Mouse (Mus musculus) kidney, postnatal 36 days (tissue): Measurements from ENCODE around the gene Tex36.
A peak's percentile ranks its signal among the peaks of the same experiment; 100 is the strongest.

Source experiments
- DNase-seq, 2 experiments: peaks; one replicate each; pipeline ENCODE4 v3.0.0; 2021 to 2022; ENCODE audit warnings: mixed read lengths in 2 of 2

The Tex36 gene

DNA sequence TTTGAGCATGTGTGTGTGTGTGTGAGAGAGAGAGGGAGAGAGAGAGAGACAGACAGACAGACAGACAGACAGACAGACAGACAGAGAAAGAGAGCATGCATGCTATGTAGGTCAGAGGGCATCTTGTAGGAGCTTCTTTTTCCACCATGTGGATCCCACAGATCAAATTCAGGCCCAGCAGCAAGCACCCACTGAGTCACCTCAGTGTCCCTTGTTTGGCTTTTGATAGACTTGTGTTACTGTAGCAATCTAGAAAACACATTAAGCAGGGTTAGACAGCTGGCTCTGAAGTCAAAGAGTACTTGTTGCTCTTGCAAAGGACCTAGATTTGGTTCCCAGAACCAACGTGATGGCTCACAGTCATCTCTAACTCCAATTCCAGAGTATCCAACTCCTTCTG is 10.2 kb downstream of the Tex36 start:
- DNase-seq = no peak

DNA sequence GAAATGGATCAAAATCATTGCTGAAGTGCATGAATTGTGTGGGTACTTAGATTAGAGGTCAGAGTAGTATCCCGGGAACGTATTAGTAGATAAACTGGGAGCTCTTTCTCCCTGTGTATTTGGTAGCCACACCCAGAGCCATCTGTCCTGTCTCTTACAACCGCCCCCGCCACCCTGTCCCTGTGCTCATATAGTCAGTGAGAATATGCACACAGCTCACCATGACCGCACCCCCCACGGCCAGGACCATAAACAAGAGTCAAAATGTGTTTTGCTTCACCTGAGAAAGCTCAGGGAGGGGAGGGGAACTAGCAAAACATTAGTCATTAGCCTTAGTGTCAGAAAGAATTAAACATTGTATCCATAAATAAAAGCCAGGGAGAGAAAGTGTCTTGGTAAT is 18.7 kb downstream of the Tex36 start:
- no peak for DNase-seq

DNA sequence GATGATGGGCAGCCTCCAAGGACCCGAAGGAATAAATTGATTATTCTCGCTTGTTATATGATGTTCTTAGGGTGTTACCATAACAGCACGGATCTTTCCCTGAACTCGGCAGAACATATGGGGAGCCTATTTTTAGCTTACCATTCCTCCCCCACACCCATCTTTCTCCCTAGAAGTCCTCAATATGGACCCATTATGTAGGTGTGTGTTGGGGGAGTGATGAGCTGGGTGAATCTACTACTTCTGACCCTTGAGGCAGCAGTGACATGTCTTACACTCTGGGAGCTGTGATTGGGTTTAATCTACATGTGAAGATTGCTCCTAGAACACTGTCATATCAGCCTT is 21.7 kb downstream of the Tex36 start:
- DNase-seq = no peak

DNA sequence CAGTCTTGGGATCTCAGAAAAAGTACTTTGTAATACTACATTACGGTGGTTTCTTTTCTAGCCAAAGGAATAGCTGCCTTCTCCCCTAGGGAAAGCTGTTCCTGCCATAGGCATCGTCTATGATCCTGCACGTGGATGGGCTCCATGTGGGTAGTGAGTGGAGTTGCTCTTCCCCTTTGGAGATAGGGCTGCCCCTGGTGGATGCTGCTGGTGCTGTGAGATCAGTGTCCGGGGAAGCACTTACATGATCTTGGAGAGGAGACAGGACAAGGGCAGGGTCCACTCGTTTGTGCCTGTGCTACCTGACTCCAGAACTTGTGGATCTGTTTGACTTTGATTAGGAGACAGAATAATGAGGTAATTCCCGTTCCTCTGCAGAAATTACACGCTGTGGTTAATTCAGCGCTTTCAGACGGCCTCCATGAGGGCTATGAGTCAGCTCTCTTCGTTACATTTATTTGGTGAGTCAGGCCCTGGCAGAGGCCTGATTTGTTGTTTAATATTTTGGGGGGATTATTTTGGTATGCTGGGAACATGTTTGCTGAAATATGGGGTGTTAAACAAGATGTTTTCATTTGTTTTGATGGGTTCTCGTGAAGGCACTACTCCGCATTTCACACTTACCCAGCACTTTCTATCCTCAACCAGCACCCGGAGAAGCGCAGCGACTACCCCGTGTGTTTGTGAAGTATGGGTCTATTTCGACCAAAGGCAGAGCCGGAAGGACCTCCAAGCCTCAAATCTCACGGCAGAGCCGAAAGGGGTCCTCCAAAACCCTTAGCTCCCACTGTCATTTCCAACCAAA is 22.3 kb downstream of the Tex36 start:
- DNase-seq = no peak

DNA sequence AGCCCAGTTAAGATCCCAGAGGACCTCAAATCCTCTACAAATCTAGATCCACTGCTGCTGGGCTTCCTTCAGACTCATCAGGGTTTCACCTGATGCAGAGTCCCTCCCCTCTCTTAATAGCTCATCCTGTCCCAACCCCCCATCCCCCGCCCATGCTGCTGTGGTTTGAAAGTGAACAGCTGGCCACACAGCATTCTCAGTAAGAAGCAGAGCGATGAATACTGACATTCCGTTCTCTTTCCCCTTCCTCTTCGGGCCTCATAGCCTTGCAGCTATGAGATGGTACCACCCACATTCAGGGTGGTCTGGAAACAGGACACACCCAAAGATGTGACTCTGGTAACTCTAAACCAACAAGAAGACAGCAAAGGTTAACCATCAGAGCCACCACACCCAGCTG is 25.1 kb downstream of the Tex36 start:
- no peak for DNase-seq

DNA sequence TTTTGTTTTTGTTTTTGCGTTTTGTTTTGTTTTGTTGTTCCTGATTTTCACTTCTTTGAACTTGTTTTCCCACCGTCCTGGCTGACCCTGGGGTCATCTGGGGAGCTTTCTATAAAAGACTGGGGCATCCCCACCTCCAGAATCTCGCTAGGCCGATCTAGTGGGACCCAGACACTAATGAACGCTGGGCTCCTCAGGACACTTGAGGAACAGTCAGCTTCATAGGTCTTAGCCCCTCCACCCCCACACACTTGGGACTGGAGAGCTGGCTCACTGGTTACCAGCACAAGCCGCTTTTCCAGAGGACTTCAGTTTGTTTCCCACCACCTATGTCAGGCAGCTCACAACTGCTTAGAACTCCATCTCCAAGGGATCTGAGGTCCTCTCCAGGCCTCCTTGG is 25.7 kb downstream of the Tex36 start:
- no peak for DNase-seq

DNA sequence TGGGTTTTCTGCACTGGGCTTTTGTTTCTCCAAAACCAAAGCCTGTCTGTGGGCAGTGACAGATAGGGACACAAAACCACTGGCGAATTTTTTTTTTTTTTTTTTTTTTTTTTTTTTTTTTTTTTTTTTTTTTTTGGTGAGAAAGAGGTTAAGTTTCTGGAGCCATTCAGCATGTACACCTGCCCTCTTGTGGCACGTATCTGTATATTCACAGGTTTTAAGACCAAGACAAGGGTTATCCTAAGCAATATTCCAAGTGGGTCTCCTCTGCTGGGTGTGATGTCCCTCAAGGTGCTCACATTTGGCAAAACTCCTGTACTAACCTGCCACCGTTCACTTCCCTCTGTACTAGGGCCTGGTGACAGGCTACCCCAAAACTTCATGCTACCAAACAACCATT is 30.0 kb downstream of the Tex36 start:
- peak; percentile 16 for DNase-seq

DNA sequence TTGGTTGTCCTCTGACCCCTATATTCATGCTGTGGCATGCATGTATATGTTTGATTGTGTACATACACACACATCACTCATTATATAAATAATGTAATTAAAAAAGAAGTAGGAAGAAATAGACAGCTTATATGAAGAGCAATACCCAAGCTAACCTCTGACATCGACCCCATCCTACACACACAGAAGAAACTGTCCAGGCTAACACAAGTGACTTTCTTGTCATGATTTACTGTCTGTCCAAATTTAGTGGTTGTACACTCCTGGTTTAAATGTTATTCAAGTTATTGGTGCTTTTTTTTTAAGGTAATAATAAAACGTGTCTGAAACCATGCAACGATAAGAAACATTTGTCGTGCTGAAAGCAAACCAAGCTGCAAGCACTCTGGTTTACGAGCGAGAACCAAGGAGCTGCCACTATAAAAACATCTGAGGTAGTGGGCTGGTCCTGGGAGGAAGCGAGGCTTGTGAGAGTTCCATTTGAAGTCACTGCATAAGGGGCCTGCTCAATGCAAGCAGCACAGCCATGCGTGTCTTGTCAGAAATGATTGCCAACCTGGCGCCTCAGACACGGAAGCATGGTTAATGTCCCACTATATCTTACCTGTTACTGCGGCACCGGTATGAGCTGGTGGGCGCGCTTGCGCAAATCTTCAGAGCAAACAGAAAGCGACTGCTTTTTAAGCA is 32.6 kb downstream of the Tex36 start:
- DNase-seq = peak; percentile 44 to 46

DNA sequence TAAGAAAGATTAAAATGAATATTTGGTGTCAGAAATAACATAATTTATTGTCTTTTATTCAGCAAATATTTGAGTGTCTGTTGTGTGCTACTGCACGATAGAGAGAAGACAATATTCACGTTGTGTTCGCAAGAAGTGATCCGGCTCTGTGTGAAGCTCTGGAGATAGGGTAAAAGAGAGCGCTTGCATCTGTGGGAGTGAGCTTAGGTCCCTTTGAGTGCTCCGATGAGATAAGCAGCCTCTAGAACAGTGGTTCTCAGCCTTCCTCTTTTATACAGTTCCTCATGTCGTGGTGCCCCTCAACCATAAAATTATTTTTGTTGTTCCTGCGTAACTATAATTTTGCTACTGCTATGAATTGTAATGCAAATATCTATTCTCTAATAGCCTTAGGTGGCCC is 37.4 kb downstream of the Tex36 start:
- no peak for DNase-seq

DNA sequence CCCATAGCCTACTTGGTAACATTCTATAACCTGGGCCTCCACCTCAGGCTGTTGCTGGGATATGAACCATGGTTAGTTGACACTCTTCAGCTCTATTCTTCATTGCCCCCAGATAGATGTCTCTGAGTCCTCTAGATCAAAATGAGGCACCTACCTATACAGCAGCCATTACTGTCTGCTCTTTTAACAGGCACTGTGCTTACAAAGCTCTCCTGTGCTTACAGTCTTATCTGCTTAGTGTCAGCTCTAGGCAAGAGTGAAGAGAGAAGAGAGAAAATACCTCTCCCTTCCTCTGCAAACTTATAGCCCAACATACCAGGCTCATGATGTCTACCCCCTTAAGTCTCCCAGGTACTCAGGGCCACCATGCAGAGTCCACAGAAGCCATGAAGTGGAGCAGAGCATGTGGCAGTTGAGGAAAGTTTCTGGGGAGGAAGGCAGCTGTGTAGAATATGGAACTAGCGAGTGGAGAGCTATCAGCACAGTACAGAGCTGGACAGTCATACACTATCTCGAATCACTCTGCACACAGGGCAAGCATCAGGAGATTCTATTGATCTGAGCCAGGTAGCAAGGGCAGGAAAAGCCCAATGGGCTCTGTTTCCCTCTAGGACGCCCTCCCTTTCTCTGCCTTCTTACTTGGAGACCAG is 38.7 kb downstream of the Tex36 start:
- DNase-seq = no peak

DNA sequence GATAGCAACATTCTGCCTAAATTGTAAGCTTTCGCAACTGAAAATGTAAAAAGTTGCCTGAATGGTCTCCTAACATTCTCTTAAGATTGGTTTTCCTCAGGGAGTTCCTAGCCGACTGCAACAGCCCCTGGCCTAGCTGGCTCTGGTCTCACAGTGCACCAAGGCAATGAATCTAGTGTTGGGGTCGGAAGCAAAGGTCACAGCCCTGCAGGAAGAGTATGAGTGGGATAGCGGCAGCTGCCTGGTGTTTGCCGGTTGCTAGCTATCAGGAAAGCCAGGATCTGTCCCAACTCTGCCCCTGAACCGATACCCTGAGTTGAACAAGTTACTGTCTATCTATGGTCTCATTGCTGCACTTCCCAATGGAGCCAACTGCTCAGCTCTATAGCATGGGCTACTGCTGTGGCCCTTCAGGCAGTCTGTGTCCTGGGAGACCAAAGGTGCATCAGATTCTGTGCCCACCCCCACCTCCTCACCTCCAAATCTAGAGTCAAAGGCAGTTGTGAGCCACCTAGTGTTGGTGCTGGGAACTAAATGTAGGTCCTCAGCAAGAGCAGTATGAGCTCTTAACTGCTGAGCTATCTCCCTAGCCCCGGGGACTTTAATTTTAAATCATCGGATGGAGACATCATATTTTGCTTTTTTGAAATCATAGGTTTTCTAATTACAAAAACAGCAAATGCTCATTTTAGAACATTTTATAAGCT is 46.0 kb downstream of the Tex36 start:
- peak in 1 of 2 experiments; percentile 55 for DNase-seq

DNA sequence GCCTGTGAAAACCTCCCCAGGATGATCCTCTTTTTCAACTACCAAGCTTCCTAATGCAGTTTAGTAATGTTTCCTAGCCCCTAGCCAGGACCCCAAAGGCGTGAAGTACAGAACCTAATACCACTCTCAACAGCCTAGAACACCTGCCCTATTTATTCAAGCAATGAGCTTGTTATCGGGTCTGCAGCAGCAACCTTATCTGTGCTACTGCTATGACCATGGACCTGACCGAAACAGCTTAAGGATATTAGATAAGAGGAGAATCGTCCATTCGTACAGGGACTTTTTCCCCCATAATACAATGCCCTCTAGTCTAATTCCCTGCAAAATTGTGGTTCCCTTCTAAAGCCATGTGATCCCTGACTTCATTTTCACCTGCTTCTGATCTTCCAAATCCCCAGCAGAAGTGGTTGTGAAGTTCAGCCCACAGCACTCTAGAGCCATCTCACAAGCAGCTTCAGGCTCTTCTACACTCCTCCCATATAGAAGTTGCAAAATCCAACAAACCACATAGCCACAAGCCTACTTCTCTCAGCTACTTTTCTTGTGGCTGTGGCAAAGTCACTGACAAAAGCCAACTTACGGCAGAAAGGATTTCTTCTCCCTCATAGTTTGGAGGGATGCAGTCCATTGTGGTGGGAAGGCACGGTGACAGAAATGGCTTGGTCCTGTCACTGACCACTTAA is 49.5 kb downstream of the Tex36 start:
- no peak for DNase-seq

DNA sequence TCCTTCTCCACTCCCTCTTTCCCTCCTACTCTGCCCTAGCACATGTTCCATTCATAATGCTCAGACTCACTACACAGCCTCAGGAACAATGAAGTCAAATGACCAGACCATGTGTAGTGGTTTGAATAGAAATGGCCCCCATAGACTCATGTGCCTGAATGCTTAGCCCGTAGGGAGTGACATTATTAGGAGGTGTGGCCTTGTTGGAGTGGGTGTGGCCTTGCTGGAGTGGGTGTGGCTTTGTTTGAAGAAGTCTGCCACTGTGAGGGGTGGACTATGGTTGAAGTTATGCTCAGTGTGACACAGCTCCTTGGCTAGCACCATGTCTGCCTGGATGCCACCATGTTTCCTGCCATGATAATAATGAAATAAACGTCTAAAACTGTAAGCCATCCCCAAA is 51.0 kb downstream of the Tex36 start:
- no peak for DNase-seq

DNA sequence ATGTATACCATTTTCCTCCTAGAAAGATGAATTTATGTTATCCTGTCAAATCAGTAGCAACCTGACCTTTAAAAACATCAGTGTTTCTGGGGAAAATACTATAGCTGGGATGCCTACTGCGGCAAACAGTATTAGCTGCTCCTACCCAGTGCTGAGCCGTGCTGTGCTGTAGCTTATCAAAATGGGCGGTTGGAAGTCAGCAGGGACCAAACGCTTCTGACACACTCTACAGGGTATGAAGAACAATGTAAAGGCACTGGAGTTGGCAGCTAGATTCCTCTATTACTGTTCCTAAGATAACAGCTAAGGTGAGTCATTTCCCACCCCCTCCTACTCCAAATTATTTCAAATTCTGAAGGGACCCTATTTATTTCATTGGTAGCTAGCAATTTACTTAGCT is 53.5 kb downstream of the Tex36 start:
- DNase-seq = no peak

DNA sequence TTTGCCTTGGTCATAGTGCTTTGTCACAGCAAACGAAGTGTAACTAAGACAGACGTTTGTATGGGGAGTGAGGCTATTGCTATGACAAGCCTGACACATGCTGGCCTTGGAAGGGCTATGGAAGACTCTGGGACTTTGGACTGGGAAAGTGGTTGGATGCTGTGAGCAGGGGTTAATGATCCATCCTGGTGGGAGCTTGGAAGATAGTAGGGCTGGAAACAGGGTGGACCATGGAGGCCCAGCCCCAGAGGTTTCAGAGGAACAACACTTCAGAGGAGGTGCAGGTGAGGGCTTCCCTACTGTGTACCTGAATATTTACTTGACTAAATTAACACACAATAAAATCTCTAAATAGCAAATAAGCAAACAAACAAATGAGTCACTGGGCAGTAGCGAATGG is 56.3 kb downstream of the Tex36 start:
- peak; percentile 13 to 18 for DNase-seq

DNA sequence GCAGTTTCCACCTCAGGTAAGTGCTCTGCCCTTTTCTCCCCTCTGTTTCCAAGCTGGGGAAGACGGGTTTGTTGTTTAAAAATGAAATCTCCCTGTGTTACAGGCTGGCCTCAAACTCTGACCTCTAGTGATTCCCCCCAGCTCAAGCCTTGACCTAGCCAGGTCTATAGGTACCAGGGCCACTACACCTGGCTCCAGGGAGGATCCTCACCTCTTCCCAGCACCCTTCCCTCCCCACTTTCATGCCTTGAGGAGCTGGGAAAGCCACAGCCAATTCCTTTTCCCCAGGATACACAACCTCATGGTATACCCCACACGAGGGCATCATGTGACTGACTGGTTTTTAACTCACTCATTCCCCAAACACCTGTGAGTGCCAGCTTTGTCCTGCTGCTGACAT is 57.0 kb downstream of the Tex36 start:
- DNase-seq = no peak

DNA sequence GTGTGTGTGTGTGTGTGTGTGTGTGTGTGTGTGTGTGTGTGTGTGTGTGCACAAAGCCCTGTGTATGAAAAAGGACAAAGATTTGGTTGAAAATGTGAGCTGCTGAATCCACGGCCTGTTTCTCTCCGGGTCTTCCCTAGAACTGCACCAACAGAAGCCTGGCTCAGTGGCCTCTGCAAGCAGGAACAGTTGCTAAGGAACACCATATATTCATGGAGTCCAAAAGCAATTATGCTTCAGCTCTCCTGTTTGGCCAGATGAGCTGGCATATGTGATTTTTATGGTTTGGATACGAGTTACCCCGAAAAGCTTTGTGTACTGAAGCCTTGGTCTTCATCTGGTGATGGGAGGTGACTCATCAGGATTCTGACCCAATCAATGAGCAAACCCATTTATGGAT is 58.8 kb downstream of the Tex36 start:
- DNase-seq = no peak

DNA sequence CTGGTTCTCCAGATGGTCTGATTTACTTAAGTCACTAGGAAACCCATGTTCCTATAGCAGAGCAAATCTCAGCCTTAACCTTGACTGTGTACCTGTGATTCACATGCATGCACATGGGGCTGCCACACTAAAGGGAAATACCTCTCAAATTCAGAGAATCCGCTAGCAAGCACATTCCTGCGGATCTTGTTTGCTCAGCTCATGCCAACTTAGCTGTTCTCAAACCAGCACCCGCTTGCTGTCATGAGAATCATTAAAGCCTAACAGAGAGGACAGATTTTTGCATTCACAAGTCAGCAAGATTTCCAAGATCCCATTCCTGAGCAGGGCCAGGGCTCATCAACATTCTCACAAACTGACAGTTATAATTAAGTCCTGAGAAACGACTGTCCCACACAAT is 64.6 kb downstream of the Tex36 start:
- DNase-seq = peak; percentile 50 to 57
